Comparison of ENCODE assay signal across 8 mouse cellular contexts in genomic region chr7:45015344-45015956, GRCm38 (mm10). TPM values are rescaled to one million over a fixed set of nuclear protein-coding genes. Genes with fewer than 3 reads are reported as not detected.
A peak's percentile ranks its signal among the peaks of the same experiment; 100 is the strongest.
DNase-seq lines count a peak whose midpoint lies in the region; ATAC-seq and TF ChIP-seq lines count a peak whose summit lies in the region.

No protein-coding gene starts in this region.

- no peaks in the 10 kb centered on the region for H3K27me3 ChIP-seq in lung, embryonic 14.5 days (ENCODE audit: insufficient read depth, low read length)
- no peaks in the 10 kb centered on the region for H3K27me3 ChIP-seq in embryonic facial prominence, embryonic 13.5 days
- peaks cover 5% of the 10 kb centered on the region; the same call in 1 of the 2 replicates for H3K27me3 ChIP-seq in limb, embryonic 10.5 days (ENCODE audit: low read depth, poor library complexity, severe bottlenecking)
- no peaks in the 10 kb centered on the region for H3K27me3 ChIP-seq in neural tube, embryonic 13.5 days

- H3K36me3 ChIP-seq in lung, embryonic 14.5 days (ENCODE audit: insufficient read depth), result peaks cover 39% of the 10 kb centered on the region
- peaks cover 34% of the 10 kb centered on the region for H3K36me3 ChIP-seq in embryonic facial prominence, embryonic 13.5 days
- H3K36me3 ChIP-seq in limb, embryonic 10.5 days, result peaks cover 37% of the 10 kb centered on the region
- peaks cover 31% of the 10 kb centered on the region for H3K36me3 ChIP-seq in neural tube, embryonic 13.5 days

- TF ChIP-seq CTCF in lung, embryonic 14.5 days (IDR thresholded peaks at IDR 0.05; ENCODE audit: low read depth), result no peak

- peak overlapping the region; percentile 92 for H3K9ac ChIP-seq in lung, embryonic 14.5 days
- H3K9ac ChIP-seq in embryonic facial prominence, embryonic 13.5 days, result peak overlapping the region; percentile 97
- H3K9ac ChIP-seq in neural tube, embryonic 13.5 days, result peak overlapping the region; percentile 87

- peak overlapping the region; percentile 98 for H3K27ac ChIP-seq in lung, embryonic 14.5 days (ENCODE audit: low read depth)
- peak overlapping the region; percentile 95 for H3K27ac ChIP-seq in embryonic facial prominence, embryonic 13.5 days
- peak overlapping the region; percentile 96 for H3K27ac ChIP-seq in limb, embryonic 10.5 days
- H3K27ac ChIP-seq in neural tube, embryonic 13.5 days (replicated peaks), result peak overlapping the region; percentile 83

- H3K4me1 ChIP-seq in lung, embryonic 14.5 days (ENCODE audit: insufficient read depth), result peaks cover 15% of the 10 kb centered on the region
- H3K4me1 ChIP-seq in embryonic facial prominence, embryonic 13.5 days, result peaks cover 29% of the 10 kb centered on the region
- peaks cover 50% of the 10 kb centered on the region for H3K4me1 ChIP-seq in limb, embryonic 10.5 days
- H3K4me1 ChIP-seq in neural tube, embryonic 13.5 days (replicated peaks), result peaks cover 51% of the 10 kb centered on the region

- no peak for DNase-seq in lung, embryonic 14.5 days
- DNase-seq in lung, adult 18-20 months, result no peak
- no peak for DNase-seq in limb, embryonic 10.5 days (ENCODE audit: low spot score)
- no peak for DNase-seq in layer of hippocampus, postnatal 25 days (ENCODE audit: extremely low spot score in 1 of 2, low spot score in 1 of 2)
- DNase-seq in layer of hippocampus, adult 8-10 months (ENCODE audit: low spot score in 2 of 2), result no peak
- no peak for DNase-seq in yolk sac, embryonic 10.5 days (ENCODE audit: low spot score)

- H3K4me2 ChIP-seq in lung, embryonic 14.5 days, result peak overlapping the region; percentile 68
- peak overlapping the region; percentile 80 for H3K4me2 ChIP-seq in embryonic facial prominence, embryonic 13.5 days
- H3K4me2 ChIP-seq in neural tube, embryonic 13.5 days, result peak overlapping the region; percentile 77

- no peak; the same call in 1 of the 2 replicates for ATAC-seq in lung, embryonic 14.5 days (ENCODE audit: insufficient read depth)
- no peak for ATAC-seq in embryonic facial prominence, embryonic 13.5 days (ENCODE audit: insufficient number of reproducible peaks, insufficient read depth, low FRiP score, low TSS enrichment, low read depth)
- ATAC-seq in neural tube, embryonic 13.5 days (ENCODE audit: low read depth), result no peak

- peak overlapping the region; percentile 96 for H3K4me3 ChIP-seq in lung, embryonic 14.5 days (ENCODE audit: low read depth, low read length)
- H3K4me3 ChIP-seq in embryonic facial prominence, embryonic 13.5 days, result peak overlapping the region; percentile 90
- peak overlapping the region; percentile 99 for H3K4me3 ChIP-seq in limb, embryonic 10.5 days
- H3K4me3 ChIP-seq in neural tube, embryonic 13.5 days, result peak overlapping the region; percentile 80

- H3K9me3 ChIP-seq in lung, embryonic 14.5 days (ENCODE audit: low read depth, low read length), result no peaks in the 10 kb centered on the region
- H3K9me3 ChIP-seq in embryonic facial prominence, embryonic 13.5 days, result no peaks in the 10 kb centered on the region
- no peaks in the 10 kb centered on the region for H3K9me3 ChIP-seq in limb, embryonic 10.5 days (replicated peaks)
- no peaks in the 10 kb centered on the region for H3K9me3 ChIP-seq in neural tube, embryonic 13.5 days

- under 1% methylated on average over 20 of the region's 20 CpGs for WGBS in lung, embryonic 14.5 days
- 1% methylated on average over 20 of the region's 20 CpGs for WGBS in embryonic facial prominence, embryonic 13.5 days
- 2% methylated on average over 20 of the region's 20 CpGs for WGBS in limb, embryonic 10.5 days
- 3% methylated on average over 20 of the region's 20 CpGs for WGBS in neural tube, embryonic 13.5 days

RNA-seq across cellular contexts. Expression of gene Scaf1, which starts 0.7 kb away (rescaled TPM):
- polyA plus RNA-seq in lung, embryonic 14.5 days (2014; fragmentation: Nextera tagmentation; extraction: Ambion mirVana), result 45.9 and 53.6 TPM in 2 replicates
- 38.6 and 40.2 TPM in 2 replicates for polyA plus RNA-seq in embryonic facial prominence, embryonic 13.5 days (2015; fragmentation: Nextera tagmentation; extraction: Ambion mirVana)
- 47.8 and 50.6 TPM in 2 replicates for polyA plus RNA-seq in limb, embryonic 10.5 days (2016; fragmentation: Nextera tagmentation; extraction: Ambion mirVana)
- polyA plus RNA-seq in neural tube, embryonic 13.5 days (2015; fragmentation: Nextera tagmentation; extraction: Ambion mirVana), result 46.2 and 47.2 TPM in 2 replicates
- total RNA-seq in layer of hippocampus, postnatal 25 days (2021), result 100 to 1,000 TPM; 151 to 156 TPM
- total RNA-seq in layer of hippocampus, adult 8-10 months (2022), result 100 to 1,000 TPM; 163 to 173 (median 167) TPM

RNA-seq across cellular contexts. Expression of gene Rras, which starts 2.3 kb away (rescaled TPM):
- polyA plus RNA-seq in lung, embryonic 14.5 days (2014; fragmentation: Nextera tagmentation; extraction: Ambion mirVana), result 46.2 and 46.5 TPM in 2 replicates
- polyA plus RNA-seq in embryonic facial prominence, embryonic 13.5 days (2015; fragmentation: Nextera tagmentation; extraction: Ambion mirVana), result 19.7 and 23.3 TPM in 2 replicates
- polyA plus RNA-seq in limb, embryonic 10.5 days (2016; fragmentation: Nextera tagmentation; extraction: Ambion mirVana), result 15.6 and 18.3 TPM in 2 replicates
- polyA plus RNA-seq in neural tube, embryonic 13.5 days (2015; fragmentation: Nextera tagmentation; extraction: Ambion mirVana), result 15.0 and 16.5 TPM in 2 replicates
- total RNA-seq in layer of hippocampus, postnatal 25 days (2021), result 10 to 100 TPM; 11.7 to 12.3 TPM
- total RNA-seq in layer of hippocampus, adult 8-10 months (2022), result 10 to 100 TPM; 13.7 to 16.8 (median 15.2) TPM

RNA-seq across cellular contexts. Expression of gene Bcl2l12, which starts 16.9 kb away (rescaled TPM):
- polyA plus RNA-seq in lung, embryonic 14.5 days (2014; fragmentation: Nextera tagmentation; extraction: Ambion mirVana), result 69.9 and 76.9 TPM in 2 replicates
- 73.6 and 83.2 TPM in 2 replicates for polyA plus RNA-seq in embryonic facial prominence, embryonic 13.5 days (2015; fragmentation: Nextera tagmentation; extraction: Ambion mirVana)
- 89.7 and 92.2 TPM in 2 replicates for polyA plus RNA-seq in limb, embryonic 10.5 days (2016; fragmentation: Nextera tagmentation; extraction: Ambion mirVana)
- 17.3 and 17.4 TPM in 2 replicates for polyA plus RNA-seq in neural tube, embryonic 13.5 days (2015; fragmentation: Nextera tagmentation; extraction: Ambion mirVana)
- 1 to 10 TPM; 1.9 to 3.4 TPM for total RNA-seq in layer of hippocampus, postnatal 25 days (2021)
- 1 to 10 TPM; 2.3 to 6.1 (median 4.3) TPM for total RNA-seq in layer of hippocampus, adult 8-10 months (2022)

RNA-seq across cellular contexts. Expression of gene Irf3, which starts 18.0 kb away (rescaled TPM):
- polyA plus RNA-seq in lung, embryonic 14.5 days (2014; fragmentation: Nextera tagmentation; extraction: Ambion mirVana), result 78.7 and 83.0 TPM in 2 replicates
- polyA plus RNA-seq in embryonic facial prominence, embryonic 13.5 days (2015; fragmentation: Nextera tagmentation; extraction: Ambion mirVana), result 92.0 and 99.7 TPM in 2 replicates
- 74.7 and 75.0 TPM in 2 replicates for polyA plus RNA-seq in limb, embryonic 10.5 days (2016; fragmentation: Nextera tagmentation; extraction: Ambion mirVana)
- 60.3 and 67.3 TPM in 2 replicates for polyA plus RNA-seq in neural tube, embryonic 13.5 days (2015; fragmentation: Nextera tagmentation; extraction: Ambion mirVana)
- total RNA-seq in layer of hippocampus, postnatal 25 days (2021), result 10 to 100 TPM; 39.5 to 40.1 TPM
- total RNA-seq in layer of hippocampus, adult 8-10 months (2022), result 10 to 100 TPM; 42.1 to 52.0 (median 45.0) TPM

RNA-seq across cellular contexts. Expression of gene Prmt1, which starts 29.1 kb away (rescaled TPM):
- 228 and 238 TPM in 2 replicates for polyA plus RNA-seq in lung, embryonic 14.5 days (2014; fragmentation: Nextera tagmentation; extraction: Ambion mirVana)
- polyA plus RNA-seq in embryonic facial prominence, embryonic 13.5 days (2015; fragmentation: Nextera tagmentation; extraction: Ambion mirVana), result 534 and 684 TPM in 2 replicates
- polyA plus RNA-seq in limb, embryonic 10.5 days (2016; fragmentation: Nextera tagmentation; extraction: Ambion mirVana), result 979 and 1,027 TPM in 2 replicates
- 612 and 623 TPM in 2 replicates for polyA plus RNA-seq in neural tube, embryonic 13.5 days (2015; fragmentation: Nextera tagmentation; extraction: Ambion mirVana)
- 100 to 1,000 TPM; 161 to 174 TPM for total RNA-seq in layer of hippocampus, postnatal 25 days (2021)
- 100 to 1,000 TPM; 167 to 173 (median 172) TPM for total RNA-seq in layer of hippocampus, adult 8-10 months (2022)
